Mouse (Mus musculus): Measurements from ENCODE around the gene Clcn1. TPM values are rescaled to one million over a fixed set of nuclear protein-coding genes. Genes with fewer than 3 reads are reported as not detected.

Clcn1 gene
- polyA plus RNA-seq, 1 experiment from 2014 or later, result 0.18 TPM

DNA sequence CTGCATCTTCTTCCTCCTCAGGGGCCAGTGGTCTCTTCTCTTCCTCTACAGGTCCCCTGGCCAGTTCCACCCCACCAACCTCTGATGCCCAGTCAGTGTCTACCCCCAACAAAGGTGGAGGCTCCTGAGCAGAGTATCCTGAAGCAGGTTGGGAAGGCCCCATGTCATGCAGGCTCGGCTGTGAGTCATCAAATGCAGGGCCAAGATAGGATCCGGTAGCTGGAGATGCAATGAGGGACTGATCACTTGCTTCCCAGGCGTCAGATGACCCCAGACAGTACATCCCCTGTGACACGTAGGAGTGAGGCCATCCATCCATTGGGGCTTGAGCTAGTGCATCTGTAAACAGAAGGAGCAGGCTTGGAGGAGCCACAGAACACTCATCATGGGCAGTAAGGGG, 31.8 kb downstream of the Clcn1 start:
- Histone ChIP-seq H3K9ac (no peak overlapping the region), H3K36me3 (no peaks in the 10 kb centered on the region), H3K27ac (no peak overlapping the region), H3K9me3 (replicated peaks) (no peaks in the 10 kb centered on the region), H3K4me2 (no peak overlapping the region), H3K27me3 (peaks cover 27% of the 10 kb centered on the region), H3K4me1 (peaks cover 1% of the 10 kb centered on the region), H3K4me3 (replicated peaks) (no peak overlapping the region)
- WGBS, result 78% methylated on average over 4 of the region's 4 CpGs
- no peak for ATAC-seq (replicated peaks; ENCODE audit: low FRiP score)

DNA sequence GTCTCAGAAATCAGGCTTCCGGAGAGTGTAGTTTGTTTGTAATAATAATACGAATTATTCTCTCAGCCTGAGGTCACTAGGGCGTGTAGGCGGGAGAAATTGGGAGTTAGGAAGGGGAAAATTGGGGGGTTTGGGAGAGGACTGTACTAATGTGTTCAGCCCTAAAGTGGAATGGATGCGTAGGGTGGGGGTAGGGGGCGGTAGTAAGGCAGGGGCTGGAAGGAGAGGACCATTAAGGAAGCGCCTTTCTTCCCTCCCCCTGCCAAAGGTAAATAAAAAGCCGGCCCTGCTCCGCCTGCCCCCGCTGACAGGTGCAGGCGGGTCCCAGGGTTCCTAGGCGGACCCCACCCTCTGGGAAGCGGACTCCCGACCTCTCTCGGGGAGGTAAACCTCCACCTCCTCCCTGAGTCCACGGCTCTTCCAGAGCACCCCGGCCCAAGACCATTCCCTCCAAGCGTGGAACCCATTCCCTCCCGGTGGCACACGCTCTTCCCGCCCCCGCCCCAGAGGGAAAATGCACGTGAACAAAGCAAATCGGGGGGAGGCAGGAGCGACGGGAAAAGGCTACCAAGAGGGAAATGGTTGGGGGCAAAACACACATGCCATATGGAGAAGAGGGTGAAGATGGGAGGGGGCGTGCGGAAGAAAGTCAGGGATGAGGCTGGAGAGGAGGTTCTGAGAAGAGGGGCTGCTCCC, 37.0 kb downstream of the Clcn1 start:
- Histone ChIP-seq H3K27ac (no peak overlapping the region), H3K27me3 (peaks cover 43% of the 10 kb centered on the region), H3K9me3 (replicated peaks) (no peaks in the 10 kb centered on the region), H3K9ac (peak overlapping the region; percentile 53), H3K4me3 (replicated peaks) (peak overlapping the region; percentile 67), H3K36me3 (no peaks in the 10 kb centered on the region), H3K4me2 (peak overlapping the region; percentile 99), H3K4me1 (peaks cover 22% of the 10 kb centered on the region)
- 2% methylated on average over 26 of the region's 28 CpGs for WGBS
- peak; percentile 57; the same call in 1 of the 2 replicates for ATAC-seq (replicated peaks; ENCODE audit: low FRiP score)

DNA sequence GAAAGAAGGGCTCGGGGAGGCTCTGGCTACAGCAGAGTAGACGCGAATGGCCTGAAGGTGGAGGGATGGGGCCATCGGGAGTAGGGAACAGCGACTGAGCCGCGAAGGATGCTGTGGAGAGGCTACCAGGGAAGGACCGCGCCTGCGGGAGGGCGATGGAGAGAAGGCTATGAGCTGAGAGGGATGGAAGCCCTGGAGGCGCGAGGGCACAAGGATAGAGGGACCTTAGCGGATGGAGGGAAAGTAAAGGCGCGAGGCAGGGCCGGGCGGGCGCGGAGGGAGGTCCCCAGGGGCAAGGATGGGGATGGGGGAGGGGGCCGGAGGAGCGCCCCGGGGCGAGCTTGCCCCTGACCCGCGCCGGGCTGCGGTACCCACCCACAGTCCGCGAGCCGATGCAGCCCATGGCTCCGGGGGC, 37.6 kb downstream of the Clcn1 start:
- under 1% methylated on average over 21 of the region's 32 CpGs for WGBS
- ATAC-seq (replicated peaks; ENCODE audit: low FRiP score), result peak; percentile 74

DNA sequence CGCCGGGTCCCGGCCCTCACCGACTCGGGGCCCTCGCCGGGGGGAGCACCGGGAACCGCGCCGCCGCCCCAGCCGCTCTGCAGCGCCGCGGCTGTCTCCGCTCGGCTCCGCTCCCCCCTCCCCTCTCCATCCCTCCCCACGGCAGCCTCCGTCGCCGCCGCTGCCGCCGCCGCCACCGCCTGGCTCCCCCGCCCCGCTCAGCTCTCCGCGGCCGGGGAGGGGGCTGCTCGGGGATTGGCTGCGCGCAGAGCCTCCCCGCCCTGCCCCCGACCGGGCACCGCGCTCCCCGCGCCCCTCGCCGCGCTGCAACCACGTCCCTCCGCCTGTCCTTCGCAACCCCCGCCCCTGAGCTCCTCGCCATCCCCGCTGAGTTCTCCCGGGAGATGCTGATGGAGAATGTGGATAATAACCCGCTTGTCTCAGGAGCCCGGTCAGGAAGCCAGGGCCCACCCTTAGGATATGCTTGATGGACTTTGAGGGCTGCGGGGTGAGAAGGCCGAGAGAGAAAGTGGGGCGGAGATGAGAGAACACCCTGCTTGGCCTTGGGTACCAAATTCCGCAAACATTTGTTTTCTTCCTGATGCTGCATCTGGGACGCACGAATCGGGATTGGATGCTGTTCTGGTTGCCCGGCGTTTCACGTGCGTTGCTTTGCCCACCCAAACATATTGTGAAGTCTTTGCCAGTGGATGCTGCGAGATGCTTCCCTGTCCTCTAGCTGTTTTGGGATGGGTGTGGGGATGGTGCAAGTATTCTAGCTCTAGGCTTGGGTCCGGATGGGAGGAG, 38.2 kb downstream of the Clcn1 start, which contains the start of gene Fam131b:
Gene Fam131b (minus strand): TSS at position 162 of the 786 bp plus-strand sequence.
- under 1% methylated on average over 37 of the region's 68 CpGs for WGBS
- peak within 1 kb of the TSS; percentile 53 for H3K9ac ChIP-seq
- H3K36me3 ChIP-seq, result no peaks in the 10 kb centered on the region
- peaks cover 43% of the 10 kb centered on the region for H3K27me3 ChIP-seq
- no peaks in the 10 kb centered on the region for H3K9me3 ChIP-seq (replicated peaks)
- no peak within 1 kb of the TSS for H3K27ac ChIP-seq
- H3K4me1 ChIP-seq, result peaks cover 22% of the 10 kb centered on the region
- peak within 1 kb of the TSS; percentile 67 for H3K4me3 ChIP-seq (replicated peaks)
- ATAC-seq (replicated peaks; ENCODE audit: low FRiP score), result peak; percentile 76
- peak within 1 kb of the TSS; percentile 99 for H3K4me2 ChIP-seq

More for the DNA sequence above, 37.6 kb downstream of the Clcn1 start:
- Histone ChIP-seq H3K27ac (no peak overlapping the region), H3K4me3 (replicated peaks) (peak overlapping the region; percentile 67), H3K9ac (peak overlapping the region; percentile 53), H3K4me1 (peaks cover 22% of the 10 kb centered on the region), H3K27me3 (peaks cover 43% of the 10 kb centered on the region), H3K9me3 (replicated peaks) (no peaks in the 10 kb centered on the region), H3K4me2 (peak overlapping the region; percentile 99), H3K36me3 (no peaks in the 10 kb centered on the region)

DNA sequence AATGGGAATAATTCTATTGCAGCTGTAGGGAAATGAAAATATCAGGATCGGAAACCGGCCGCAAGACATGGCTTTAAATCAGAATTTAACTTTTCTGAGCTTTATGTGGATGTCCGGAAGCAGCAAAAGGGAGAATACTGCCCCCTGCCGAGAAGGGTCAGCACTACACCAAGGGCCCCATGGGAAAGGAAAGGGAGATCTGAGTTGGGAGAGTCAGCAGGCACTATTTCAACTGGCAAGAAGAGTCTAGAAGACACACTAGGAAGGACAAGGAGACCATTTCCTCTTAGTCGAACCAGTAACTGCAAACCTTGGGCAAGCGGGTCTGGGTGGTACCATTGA, 38.8 kb downstream of the Clcn1 start:
- no peak overlapping the region for H3K27ac ChIP-seq
- no peaks in the 10 kb centered on the region for H3K36me3 ChIP-seq
- no peak for ATAC-seq (replicated peaks; ENCODE audit: low FRiP score)
- H3K9ac ChIP-seq, result 0 out of 2 replicates have a peak overlapping the region, but pooled peaks have one; percentile 53
- H3K4me2 ChIP-seq, result peak overlapping the region; percentile 99
- WGBS, result 7% methylated on average over 7 of the region's 7 CpGs
- no peaks in the 10 kb centered on the region for H3K9me3 ChIP-seq (replicated peaks)
- H3K4me3 ChIP-seq (replicated peaks), result peak overlapping the region; percentile 67
- peaks cover 22% of the 10 kb centered on the region for H3K4me1 ChIP-seq
- H3K27me3 ChIP-seq, result peaks cover 43% of the 10 kb centered on the region

DNA sequence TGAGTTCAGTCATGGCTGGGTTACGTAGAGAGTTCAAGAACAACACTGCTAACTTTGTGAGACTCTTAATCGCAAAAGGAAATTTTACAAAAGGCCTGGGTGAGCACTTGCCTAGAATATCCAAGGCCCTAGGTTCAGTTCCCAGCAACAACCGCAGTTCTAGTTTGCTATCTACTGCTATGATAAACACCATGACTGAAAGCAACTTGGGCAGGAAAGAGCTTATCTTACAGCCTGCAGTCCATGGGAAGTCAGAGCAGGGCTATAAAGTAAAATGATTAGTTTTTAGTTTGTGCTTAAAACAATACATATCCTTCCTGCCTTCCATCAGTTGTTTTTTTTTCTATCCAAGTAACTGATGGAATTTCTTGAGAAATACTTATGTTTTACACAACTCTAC, 40.0 kb downstream of the Clcn1 start:
- H3K27me3 ChIP-seq, result peaks cover 34% of the 10 kb centered on the region
- no peak overlapping the region for H3K9ac ChIP-seq
- H3K4me2 ChIP-seq, result no peak overlapping the region
- H3K27ac ChIP-seq, result no peak overlapping the region
- H3K4me3 ChIP-seq (replicated peaks), result no peak overlapping the region
- peaks cover 22% of the 10 kb centered on the region for H3K4me1 ChIP-seq
- 85% methylated on average over 3 of the region's 3 CpGs for WGBS
- no peak for ATAC-seq (replicated peaks; ENCODE audit: low FRiP score)
- no peaks in the 10 kb centered on the region for H3K36me3 ChIP-seq
- no peaks in the 10 kb centered on the region for H3K9me3 ChIP-seq (replicated peaks)

DNA sequence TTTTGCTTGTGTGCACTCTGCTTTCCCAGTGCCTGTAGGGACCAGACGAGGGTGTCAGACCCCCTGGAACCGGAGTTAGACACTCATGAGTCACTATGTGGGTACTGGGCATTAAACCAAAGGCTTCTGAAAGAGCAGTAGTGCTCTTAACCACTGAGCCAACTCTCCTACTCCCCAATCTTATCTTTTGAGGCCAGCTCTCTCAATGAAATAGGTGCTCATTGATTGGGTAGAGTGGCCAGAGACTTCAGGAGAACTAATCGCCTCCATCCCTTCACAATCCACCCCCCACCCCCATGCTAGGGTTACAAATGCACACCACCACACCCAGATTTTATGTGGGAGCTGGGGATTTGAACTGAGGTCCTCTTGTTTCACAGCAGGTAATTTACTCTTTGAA, 42.3 kb downstream of the Clcn1 start:
- H3K9ac ChIP-seq, result no peak overlapping the region

DNA sequence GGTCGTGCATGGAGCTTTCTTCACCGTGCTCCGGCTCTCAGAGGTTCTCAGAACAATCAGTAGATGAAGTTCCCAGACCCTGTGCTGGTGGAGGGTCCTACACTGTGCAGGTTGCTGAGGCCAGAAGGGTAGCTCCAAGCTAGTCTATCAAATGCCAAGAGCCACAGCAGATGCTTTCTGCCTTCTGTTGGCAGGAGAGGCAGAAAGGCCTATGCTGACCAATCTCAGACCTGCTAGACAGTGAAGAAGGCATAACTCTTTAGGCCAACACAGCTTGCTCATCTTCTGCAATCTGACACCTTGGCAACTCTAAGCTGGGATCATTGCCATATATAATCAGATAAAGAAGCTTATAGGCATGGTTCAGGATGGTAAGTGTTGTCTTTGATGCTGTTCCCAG, 43.7 kb downstream of the Clcn1 start:
- WGBS, result 64% methylated on average over 3 of the region's 3 CpGs
- Histone ChIP-seq H3K9me3 (replicated peaks) (no peaks in the 10 kb centered on the region), H3K9ac (no peak overlapping the region), H3K27me3 (no peaks in the 10 kb centered on the region), H3K4me3 (replicated peaks) (no peak overlapping the region), H3K27ac (no peak overlapping the region), H3K36me3 (no peaks in the 10 kb centered on the region), H3K4me1 (peaks cover 1% of the 10 kb centered on the region; the same call in 1 of the 2 replicates), H3K4me2 (no peak overlapping the region)
- 0 out of 2 replicates have a peak, but pooled peaks have one; percentile 18 for ATAC-seq (replicated peaks; ENCODE audit: low FRiP score)

More for the DNA sequence above, 42.3 kb downstream of the Clcn1 start:
- WGBS, result 76% methylated on average over 3 of the region's 3 CpGs
- Histone ChIP-seq H3K4me3 (replicated peaks) (no peak overlapping the region), H3K9me3 (replicated peaks) (no peaks in the 10 kb centered on the region), H3K4me1 (peaks cover 16% of the 10 kb centered on the region), H3K27me3 (peaks cover 11% of the 10 kb centered on the region), H3K4me2 (no peak overlapping the region), H3K27ac (no peak overlapping the region), H3K36me3 (no peaks in the 10 kb centered on the region)
- no peak for ATAC-seq (replicated peaks; ENCODE audit: low FRiP score)

DNA sequence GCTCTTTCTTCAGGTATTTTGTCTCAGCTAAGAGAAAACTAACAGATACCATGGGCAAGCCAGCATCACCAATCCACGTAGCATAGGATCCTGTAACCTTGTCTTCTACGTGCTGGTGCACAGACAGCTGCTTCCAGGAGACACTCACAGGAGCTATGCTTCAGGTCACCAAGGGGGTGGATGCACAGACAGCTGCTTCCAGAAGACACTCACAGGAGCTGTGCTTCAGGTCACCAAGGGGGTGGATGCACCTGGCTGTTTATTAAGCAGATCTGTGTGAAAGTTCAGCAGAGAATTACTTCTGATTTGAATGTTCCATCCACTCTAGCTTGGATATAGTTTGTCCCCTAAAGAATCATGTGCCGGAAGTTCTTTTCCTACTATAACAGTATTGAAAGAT, 44.5 kb downstream of the Clcn1 start:
- ATAC-seq (replicated peaks; ENCODE audit: low FRiP score), result no peak
- Histone ChIP-seq H3K4me3 (replicated peaks) (no peak overlapping the region), H3K27me3 (no peaks in the 10 kb centered on the region), H3K9ac (no peak overlapping the region), H3K9me3 (replicated peaks) (no peaks in the 10 kb centered on the region), H3K4me1 (no peaks in the 10 kb centered on the region), H3K36me3 (no peaks in the 10 kb centered on the region), H3K4me2 (no peak overlapping the region), H3K27ac (no peak overlapping the region)
- WGBS, result 80% methylated on average over 3 of the region's 3 CpGs

DNA sequence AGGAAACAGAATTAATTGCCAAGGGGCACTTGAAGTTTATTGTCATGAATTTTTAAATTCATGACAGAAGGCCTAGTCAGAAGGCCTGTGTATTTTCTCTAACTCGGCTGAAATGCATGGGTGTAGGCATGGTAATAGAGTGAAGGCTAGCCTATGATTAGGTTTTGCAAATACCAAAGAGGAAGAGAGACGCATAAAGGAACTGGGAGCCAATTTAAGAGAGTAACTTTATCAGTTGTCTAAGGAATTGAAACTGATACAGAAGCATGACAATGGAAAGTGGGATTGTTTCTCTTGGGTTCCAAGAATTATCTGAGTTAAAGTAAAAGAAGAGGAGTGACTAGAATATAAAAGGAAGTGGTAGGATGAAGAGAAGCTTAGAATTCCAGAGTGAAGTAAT, 52.7 kb downstream of the Clcn1 start:
- WGBS, result 80% methylated on average over 2 of the region's 2 CpGs
- H3K9me3 ChIP-seq (replicated peaks), result no peaks in the 10 kb centered on the region

DNA sequence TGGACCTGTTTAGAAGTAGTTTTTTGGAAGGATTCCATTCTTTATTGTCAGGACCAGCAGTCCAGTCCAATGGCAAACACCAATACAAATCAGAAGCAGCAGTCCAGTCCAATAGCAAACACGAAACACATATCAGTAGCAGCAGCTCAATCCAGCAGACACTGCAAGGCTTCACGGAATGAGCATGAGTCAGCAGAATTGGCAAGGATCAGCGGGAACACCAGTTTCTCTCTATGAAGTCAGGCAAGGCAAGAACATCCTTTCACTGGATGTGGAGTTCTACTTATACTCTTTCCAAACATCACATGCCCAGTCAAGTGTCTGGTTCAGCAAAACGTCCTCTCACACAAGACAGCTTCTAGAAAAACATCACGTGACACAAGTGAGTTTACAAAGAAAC, 53.5 kb downstream of the Clcn1 start:
- Histone ChIP-seq H3K9me3 (replicated peaks) (no peaks in the 10 kb centered on the region), H3K4me3 (replicated peaks) (no peak overlapping the region), H3K27me3 (no peaks in the 10 kb centered on the region), H3K4me2 (no peak overlapping the region), H3K4me1 (no peaks in the 10 kb centered on the region), H3K27ac (no peak overlapping the region), H3K9ac (no peak overlapping the region), H3K36me3 (no peaks in the 10 kb centered on the region)
- WGBS, result 81% methylated on average over 5 of the region's 5 CpGs
- no peak for ATAC-seq (replicated peaks; ENCODE audit: low FRiP score)

More for the DNA sequence above, 52.7 kb downstream of the Clcn1 start:
- Histone ChIP-seq H3K4me3 (replicated peaks) (no peak overlapping the region), H3K9ac (no peak overlapping the region), H3K27ac (no peak overlapping the region), H3K4me1 (no peaks in the 10 kb centered on the region), H3K36me3 (no peaks in the 10 kb centered on the region), H3K27me3 (no peaks in the 10 kb centered on the region), H3K4me2 (no peak overlapping the region)
- no peak for ATAC-seq (replicated peaks; ENCODE audit: low FRiP score)

DNA sequence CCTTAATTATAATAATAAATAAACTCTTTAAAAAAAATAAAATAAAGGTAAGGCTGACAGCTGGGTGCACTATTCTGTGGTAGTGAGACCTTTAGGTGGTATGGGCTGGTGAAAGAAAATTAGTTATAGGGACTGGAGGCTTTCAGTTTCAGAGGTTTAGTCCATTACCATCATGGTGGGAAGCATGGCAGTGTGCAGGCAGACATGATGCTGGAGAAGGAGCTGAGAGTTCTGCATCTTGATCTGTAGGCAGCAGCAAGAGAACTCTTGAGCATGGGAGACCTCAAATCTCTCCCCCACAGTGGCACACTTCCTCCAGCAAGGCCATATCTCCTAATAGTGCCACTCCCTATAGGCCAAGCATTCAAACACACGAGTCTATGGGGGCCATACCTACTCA, 55.7 kb downstream of the Clcn1 start:
- H3K4me2 ChIP-seq, result no peak overlapping the region
- no peaks in the 10 kb centered on the region for H3K27me3 ChIP-seq
- H3K9me3 ChIP-seq (replicated peaks), result no peaks in the 10 kb centered on the region
- H3K9ac ChIP-seq, result no peak overlapping the region
- no peak overlapping the region for H3K27ac ChIP-seq
- H3K4me1 ChIP-seq, result no peaks in the 10 kb centered on the region
- ATAC-seq (replicated peaks; ENCODE audit: low FRiP score), result no peak
- no peaks in the 10 kb centered on the region for H3K36me3 ChIP-seq
- 79% methylated on average over 1 of the region's 1 CpGs for WGBS
- no peak overlapping the region for H3K4me3 ChIP-seq (replicated peaks)
